Mouse (Mus musculus) liver, embryonic 11.5 days (tissue): ENCODE measurements around the gene Exoc2. TPM values are rescaled to one million over a fixed set of nuclear protein-coding genes. Genes with fewer than 3 reads are reported as not detected.

Experiments used
- ATAC-seq: fragments of 200-750 bp; cut with Nextera tagmentation; replicated peaks from 2 replicates; pipeline ENCODE4 v1.8.0; 2017; ENCODE audit warnings: moderate number of reproducible peaks, mild to moderate bottlenecking, moderate TSS enrichment, moderate library complexity; ENCODE audit not compliant: low FRiP score
- DNase-seq: peaks from one replicate; pipeline ENCODE4 v3.0.0-alpha.2; 2017; ENCODE audit warnings: low spot score
- H3K27ac ChIP-seq: fragments of 300-500 bp; sonication (generic); 2 replicates; pipeline ENCODE4 v1.5.1; 2014; ENCODE audit warnings: mild to moderate bottlenecking, low read depth, low read length, control low read depth
- H3K27me3 ChIP-seq: fragments of 300-500 bp; sonication (generic); replicated peaks from 2 replicates; pipeline ENCODE4 v1.6.1; 2014; ENCODE audit warnings: low read length, mixed read lengths; ENCODE audit not compliant: control insufficient read depth, insufficient read depth
- H3K36me3 ChIP-seq: fragments of 300-500 bp; sonication (generic); 2 replicates; pipeline ENCODE4 v1.6.1; 2014; ENCODE audit warnings: mild to moderate bottlenecking, low read length, moderate library complexity, mixed read lengths; ENCODE audit not compliant: control insufficient read depth, insufficient read depth
- H3K4me1 ChIP-seq: fragments of 300-500 bp; sonication (generic); replicated peaks from 2 replicates; pipeline ENCODE4 v1.6.1; 2014; ENCODE audit warnings: low read length, mixed read lengths; ENCODE audit not compliant: control insufficient read depth, insufficient read depth
- H3K4me2 ChIP-seq: fragments of 300-500 bp; sonication (generic); 2 replicates; pipeline ENCODE4 v1.6.1; 2014; ENCODE audit warnings: mild to moderate bottlenecking, control low read depth, moderate library complexity
- H3K4me3 ChIP-seq: fragments of 300-500 bp; sonication (generic); 2 replicates; pipeline ENCODE4 v1.5.1; 2014; ENCODE audit warnings: low read depth, low read length, control low read depth
- H3K9ac ChIP-seq: fragments of 300-500 bp; sonication (generic); 2 replicates; pipeline ENCODE4 v1.6.1; 2014; ENCODE audit warnings: low read depth, low read length, control low read depth
- H3K9me3 ChIP-seq: fragments of 300-500 bp; sonication (generic); 2 replicates; pipeline ENCODE4 v1.6.1; 2016; ENCODE audit warnings: low read length, inconsistent platforms, mixed read lengths; ENCODE audit not compliant: control insufficient read depth
- WGBS: fragments of 180-500 bp; shearing (Covaris S2); extraction: QIAGEN DNeasy Blood & Tissue Kit; methylation state at CpG from one replicate; pipeline ENCODE4 v1.1.7; 2014; 5-methylcytosine and 5-hydroxymethylcytosine counted together
- polyA plus RNA-seq: library from polyadenylated mRNA; unstranded; fragments of >200 nt; fragmentation: Nextera tagmentation; extraction: Ambion mirVana; gene quantifications from 2 replicates; pipeline ENCODE4 v1.2.1, GENCODE M21; 2014

The Exoc2 gene
- polyA plus RNA-seq, 1 experiment from 2014 or later: 28.4 TPM

- 20% methylated on average over 13 of the region's 13 CpGs for WGBS
- Histone ChIP-seq H3K36me3 (no peaks in the 10 kb centered on the region), H3K27ac (no peak overlapping the region), H3K27me3 (peaks cover 9% of the 10 kb centered on the region), H3K4me3 (peak overlapping the region; percentile 33), H3K4me2 (peak overlapping the region; percentile 72), H3K9ac (no peak overlapping the region), H3K4me1 (no peaks in the 10 kb centered on the region), H3K9me3 (no peaks in the 10 kb centered on the region)
- no peak for DNase-seq
- no peak for ATAC-seq
Observed at GRCm38 (mm10) chr13:30985275-30985597, 11.3 kb upstream of the Exoc2 start.

- peaks cover under 1% of the 10 kb centered on the region for H3K27me3 ChIP-seq
- DNase-seq (no peak), ATAC-seq (no peak; the same call in 1 of the 2 replicates)
- H3K36me3 ChIP-seq: no peaks in the 10 kb centered on the region
- no peak overlapping the region for H3K4me3 ChIP-seq
- H3K27ac ChIP-seq: no peak overlapping the region
- no peaks in the 10 kb centered on the region for H3K9me3 ChIP-seq
- H3K4me2 ChIP-seq: no peak overlapping the region
- WGBS: 32% methylated on average over 1 of the region's 1 CpGs
- H3K4me1 ChIP-seq: no peaks in the 10 kb centered on the region
- no peak overlapping the region for H3K9ac ChIP-seq
Observed at GRCm38 (mm10) chr13:30981666-30982065, 7.8 kb upstream of the Exoc2 start.

GRCm38 (mm10) chr13:30978224-30978623 is 4.3 kb upstream of the Exoc2 start:
- Histone ChIP-seq H3K27me3 (no peaks in the 10 kb centered on the region), H3K36me3 (no peaks in the 10 kb centered on the region), H3K4me1 (no peaks in the 10 kb centered on the region), H3K4me3 (no peak overlapping the region), H3K9me3 (no peaks in the 10 kb centered on the region), H3K4me2 (no peak overlapping the region), H3K9ac (no peak overlapping the region), H3K27ac (no peak overlapping the region)
- ATAC-seq (no peak), DNase-seq (no peak)
- WGBS: 80% methylated on average over 4 of the region's 4 CpGs

- no peak overlapping the region for H3K4me2 ChIP-seq
- no peak overlapping the region for H3K9ac ChIP-seq
- H3K27me3 ChIP-seq: no peaks in the 10 kb centered on the region
- no peak for DNase-seq
- H3K4me3 ChIP-seq: no peak overlapping the region
- no peaks in the 10 kb centered on the region for H3K9me3 ChIP-seq
- ATAC-seq: no peak
- H3K36me3 ChIP-seq: no peaks in the 10 kb centered on the region
- no peak overlapping the region for H3K27ac ChIP-seq
- WGBS: 57% methylated on average over 8 of the region's 8 CpGs
- no peaks in the 10 kb centered on the region; the same call in 1 of the 2 replicates for H3K4me1 ChIP-seq
Observed at GRCm38 (mm10) chr13:30976536-30977084, 2.7 kb upstream of the Exoc2 start.

- WGBS: 19% methylated on average over 5 of the region's 5 CpGs
- Histone ChIP-seq H3K9ac (peak overlapping the region; percentile 89), H3K4me2 (peak overlapping the region; percentile 63), H3K36me3 (no peaks in the 10 kb centered on the region), H3K4me3 (peak overlapping the region; percentile 85), H3K9me3 (no peaks in the 10 kb centered on the region), H3K27ac (no peak overlapping the region), H3K27me3 (no peaks in the 10 kb centered on the region), H3K4me1 (peaks cover 12% of the 10 kb centered on the region)
- peak; percentile 26; the same call in 1 of the 2 replicates for ATAC-seq
- DNase-seq: no peak
Observed at GRCm38 (mm10) chr13:30974247-30974630, 346 bp upstream of the Exoc2 start.

- Histone ChIP-seq H3K4me3 (no peak overlapping the region), H3K27me3 (no peaks in the 10 kb centered on the region), H3K9ac (no peak overlapping the region), H3K4me2 (peak overlapping the region; percentile 50), H3K27ac (no peak overlapping the region), H3K4me1 (peaks cover 15% of the 10 kb centered on the region), H3K9me3 (no peaks in the 10 kb centered on the region), H3K36me3 (no peaks in the 10 kb centered on the region)
- no peak for DNase-seq
- peak; percentile 53 for ATAC-seq
- WGBS: 66% methylated on average over 2 of the region's 2 CpGs
Observed at GRCm38 (mm10) chr13:30972102-30972501, 1.8 kb downstream of the Exoc2 start.

- ATAC-seq (no peak), DNase-seq (no peak)
- Histone ChIP-seq H3K9ac (no peak overlapping the region), H3K36me3 (no peaks in the 10 kb centered on the region), H3K27me3 (no peaks in the 10 kb centered on the region), H3K4me1 (peaks cover 20% of the 10 kb centered on the region), H3K4me3 (no peak overlapping the region), H3K9me3 (no peaks in the 10 kb centered on the region), H3K4me2 (no peak overlapping the region), H3K27ac (no peak overlapping the region)
- WGBS: 58% methylated on average over 3 of the region's 3 CpGs
Observed at GRCm38 (mm10) chr13:30971047-30971446, 2.8 kb downstream of the Exoc2 start.

- H3K36me3 ChIP-seq: no peaks in the 10 kb centered on the region
- no peak overlapping the region for H3K9ac ChIP-seq
- WGBS: 68% methylated on average over 4 of the region's 4 CpGs
- no peak overlapping the region for H3K27ac ChIP-seq
- ATAC-seq: no peak
- no peak overlapping the region for H3K4me3 ChIP-seq
- H3K9me3 ChIP-seq: no peaks in the 10 kb centered on the region
- peaks cover 20% of the 10 kb centered on the region for H3K4me1 ChIP-seq
- H3K27me3 ChIP-seq: no peaks in the 10 kb centered on the region
- DNase-seq: no peak
- no peak overlapping the region for H3K4me2 ChIP-seq
Observed at GRCm38 (mm10) chr13:30968311-30968710, 5.6 kb downstream of the Exoc2 start.

GRCm38 (mm10) chr13:30966507-30966911 is 7.4 kb downstream of the Exoc2 start:
- Histone ChIP-seq H3K9ac (no peak overlapping the region), H3K4me2 (peak overlapping the region; percentile 28; the same call in 1 of the 2 replicates), H3K9me3 (no peaks in the 10 kb centered on the region), H3K4me3 (no peak overlapping the region), H3K27ac (no peak overlapping the region), H3K36me3 (no peaks in the 10 kb centered on the region), H3K4me1 (peaks cover 20% of the 10 kb centered on the region), H3K27me3 (no peaks in the 10 kb centered on the region)
- 42% methylated on average over 10 of the region's 10 CpGs for WGBS
- no peak for ATAC-seq
- DNase-seq: no peak
